Mouse (Mus musculus): ENCODE results near the gene Shb. TPM values are rescaled to one million over a fixed set of nuclear protein-coding genes. Genes with fewer than 3 reads are reported as not detected.

Shb gene
- total and polyA plus RNA-seq, 3 experiments: 7.7 to 15.5 (median 8.6) TPM

DNA sequence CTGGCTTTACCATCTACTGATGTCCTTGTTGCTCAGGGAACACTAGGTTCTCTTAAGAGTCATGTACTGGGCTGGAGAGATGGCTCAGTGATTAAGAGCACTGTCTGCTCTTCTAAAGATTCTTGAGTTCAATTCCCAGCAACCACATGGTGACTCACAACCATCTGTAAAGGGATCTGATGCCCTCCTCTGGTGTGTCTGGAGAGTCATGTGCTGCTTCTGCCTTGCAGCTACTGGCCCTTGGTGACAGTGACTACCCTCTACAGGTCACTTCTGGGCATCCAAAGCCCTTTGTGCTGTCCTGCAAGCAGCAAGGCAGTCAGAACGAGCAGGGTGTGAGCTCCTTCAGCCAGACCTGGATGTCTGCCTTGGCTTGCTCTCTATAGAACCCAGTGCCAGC, 90.5 kb downstream of the Shb start:
- H3K9me3 ChIP-seq (replicated peaks; ENCODE audit: low read length): no peaks in the 10 kb centered on the region
- H3K4me3 ChIP-seq (replicated peaks in 1 of 3; ENCODE audit: low read depth in 2 of 3, low read length in 2 of 3, poor library complexity in 1 of 3): no peak overlapping the region
- no peak for TF ChIP-seq ZNF384 (IDR thresholded peaks at IDR 0.05; ENCODE audit: low read depth, low read length)
- TF ChIP-seq MAFK (IDR thresholded peaks at IDR 0.05; ENCODE audit: insufficient replicate concordance, low read length): no peak
- TF ChIP-seq ZKSCAN1 (IDR thresholded peaks at IDR 0.05; ENCODE audit: borderline replicate concordance, low read depth, low read length): no peak
- TF ChIP-seq RCOR1 (conservative IDR thresholded peaks at IDR 0.05; ENCODE audit: low read depth, low read length): no peak
- TF ChIP-seq SMC3 (IDR thresholded peaks at IDR 0.05; ENCODE audit: low read depth, low read length): no peak
- TF ChIP-seq GABPA (IDR thresholded peaks at IDR 0.05; ENCODE audit: insufficient replicate concordance, low read depth, low read length): no peak
- TF ChIP-seq ZC3H11A (IDR thresholded peaks at IDR 0.05; ENCODE audit: low read depth, low read length): no peak
- no peak for TF ChIP-seq NELFE (IDR thresholded peaks at IDR 0.05; ENCODE audit: low read depth, low read length)
- TF ChIP-seq PAX5 (IDR thresholded peaks at IDR 0.05; ENCODE audit: low read length): no peak
- TF ChIP-seq MYC (IDR thresholded peaks at IDR 0.05; ENCODE audit: low read depth, low read length): no peak
- no peak for TF ChIP-seq IRF4 (IDR thresholded peaks at IDR 0.05; ENCODE audit: low read depth, low read length)
- TF ChIP-seq TCF12 (IDR thresholded peaks at IDR 0.05; ENCODE audit: low read depth, low read length): no peak
- no peak for TF ChIP-seq E2F4 (IDR thresholded peaks at IDR 0.05; ENCODE audit: insufficient replicate concordance, low read depth, low read length)
- TF ChIP-seq CHD2 (IDR thresholded peaks at IDR 0.05; ENCODE audit: low read length): no peak
- no peak overlapping the region for H3K27ac ChIP-seq (ENCODE audit: insufficient read depth, low read depth)
- H3K9ac ChIP-seq (ENCODE audit: insufficient read depth, low read depth): no peak overlapping the region
- DNase-seq (ENCODE audit: extremely low read depth): no peak
- peaks cover 29 to 98% of the 10 kb centered on the region in 2 experiments for H3K36me3 ChIP-seq (replicated peaks in 1 of 2; ENCODE audit: control insufficient read depth in 1 of 2, insufficient read depth in 1 of 2, low read length in 1 of 2)
- no peak overlapping the region for H3K4me2 ChIP-seq (ENCODE audit: insufficient read depth, low read depth, poor library complexity, severe bottlenecking)
- dilution Hi-C loops (cut with MboI; ENCODE audit: extremely low pct_ligation_motif_present, extremely low pct_unique_long_range_greater_than_20kb, low sequenced_read_pairs) (no loop called here), in situ Hi-C loops (cut with MboI; ENCODE audit: low pct_ligation_motif_present, low pct_unique_long_range_greater_than_20kb, low sequenced_read_pairs) (no loop called here)
- no peaks in the 10 kb centered on the region for H3K79me2 ChIP-seq (replicated peaks; ENCODE audit: control insufficient read depth, extremely low read depth, insufficient read depth, poor library complexity, severe bottlenecking)
- H3K4me1 ChIP-seq (ENCODE audit: control insufficient read depth in 1 of 2, insufficient read depth in 2 of 2): peaks cover 32 to 68% of the 10 kb centered on the region in 2 experiments
- no peaks in the 10 kb centered on the region for H3K27me3 ChIP-seq (replicated peaks)

GRCm38 (mm10) chr4:45439281-45439680, 93.0 kb downstream of the Shb start:
- Histone ChIP-seq H3K4me2 (ENCODE audit: insufficient read depth, low read depth, poor library complexity, severe bottlenecking) (no peak overlapping the region), H3K9ac (ENCODE audit: insufficient read depth, low read depth) (no peak overlapping the region), H3K36me3 (replicated peaks in 1 of 2; ENCODE audit: control insufficient read depth in 1 of 2, insufficient read depth in 1 of 2, low read length in 1 of 2) (peaks cover 12 to 82% of the 10 kb centered on the region in 2 experiments), H3K9me3 (replicated peaks; ENCODE audit: low read length) (no peaks in the 10 kb centered on the region), H3K79me2 (replicated peaks; ENCODE audit: control insufficient read depth, extremely low read depth, insufficient read depth, poor library complexity, severe bottlenecking) (no peaks in the 10 kb centered on the region), H3K4me1 (ENCODE audit: control insufficient read depth in 1 of 2, insufficient read depth in 2 of 2) (peaks cover 44 to 77% of the 10 kb centered on the region in 2 experiments), H3K27ac (ENCODE audit: insufficient read depth, low read depth) (no peak overlapping the region), H3K27me3 (replicated peaks) (no peaks in the 10 kb centered on the region), H3K4me3 (replicated peaks in 1 of 3; ENCODE audit: low read depth in 2 of 3, low read length in 2 of 3, poor library complexity in 1 of 3) (no peak overlapping the region)
- TF ChIP-seq CHD1 (IDR thresholded peaks at IDR 0.05; ENCODE audit: low read depth, low read length) (no peak), MXI1 (IDR thresholded peaks at IDR 0.05; ENCODE audit: low read depth, low read length) (no peak), NRF1 (IDR thresholded peaks at IDR 0.05; ENCODE audit: low read depth, low read length) (no peak), MAFK (IDR thresholded peaks at IDR 0.05; ENCODE audit: insufficient replicate concordance, low read length) (no peak), MAZ (IDR thresholded peaks at IDR 0.05; ENCODE audit: low read depth, low read length) (no peak), PAX5 (IDR thresholded peaks at IDR 0.05; ENCODE audit: low read length) (no peak), EP300 (IDR thresholded peaks at IDR 0.05; ENCODE audit: low read length) (no peak), POLR2AphosphoS2 (IDR thresholded peaks at IDR 0.05; ENCODE audit: low read depth, low read length) (no peak), SMC3 (IDR thresholded peaks at IDR 0.05; ENCODE audit: low read depth, low read length) (no peak), USF2 (conservative IDR thresholded peaks at IDR 0.05; ENCODE audit: low read depth, low read length) (no peak), ETS1 (conservative IDR thresholded peaks at IDR 0.05; ENCODE audit: low read depth, low read length) (no peak), ELF1 (IDR thresholded peaks at IDR 0.05; ENCODE audit: low read depth, low read length) (no peak), JUND (conservative IDR thresholded peaks at IDR 0.05; ENCODE audit: low read depth, low read length) (no peak), CTCF (conservative IDR thresholded peaks at IDR 0.05 in 1 of 2, IDR thresholded peaks at IDR 0.05 in 1 of 2; ENCODE audit: low read depth in 2 of 2, low read length in 2 of 2) (no peak), ZKSCAN1 (IDR thresholded peaks at IDR 0.05; ENCODE audit: borderline replicate concordance, low read depth, low read length) (no peak), TCF12 (IDR thresholded peaks at IDR 0.05; ENCODE audit: low read depth, low read length) (no peak), IRF4 (IDR thresholded peaks at IDR 0.05; ENCODE audit: low read depth, low read length) (no peak), GABPA (IDR thresholded peaks at IDR 0.05; ENCODE audit: insufficient replicate concordance, low read depth, low read length) (no peak), MYC (IDR thresholded peaks at IDR 0.05; ENCODE audit: low read depth, low read length) (no peak)
- in situ Hi-C loops (cut with MboI; ENCODE audit: low pct_ligation_motif_present, low pct_unique_long_range_greater_than_20kb, low sequenced_read_pairs) (no loop called here), dilution Hi-C loops (cut with MboI; ENCODE audit: extremely low pct_ligation_motif_present, extremely low pct_unique_long_range_greater_than_20kb, low sequenced_read_pairs) (no loop called here)
- DNase-seq (ENCODE audit: extremely low read depth): no peak

Data from CH12.LX (cell line).